Mouse (Mus musculus) small intestine, adult 2 months (tissue): Measurements from ENCODE around the gene Dock1. TPM values are rescaled to one million over a fixed set of nuclear protein-coding genes. Genes with fewer than 3 reads are reported as not detected.

Experiments
- H3K27ac ChIP-seq: fragments of 200-500 bp; 2 replicates; pipeline ENCODE4 v1.5.1; 2012; ENCODE audit warnings: low read depth, low read length, control low read depth, inconsistent platforms; ENCODE audit not compliant: insufficient read depth
- H3K27me3 ChIP-seq: fragments of 200-500 bp; 2 replicates; pipeline ENCODE4 v1.6.1; 2012; ENCODE audit warnings: mild to moderate bottlenecking, moderate library complexity, low read length, inconsistent platforms; ENCODE audit not compliant: control insufficient read depth, insufficient read depth
- H3K36me3 ChIP-seq: fragments of 200-500 bp; 2 replicates; pipeline ENCODE4 v1.6.1; 2012; ENCODE audit warnings: mild to moderate bottlenecking, low read length, control low read depth, inconsistent platforms; ENCODE audit not compliant: control insufficient read depth, insufficient read depth
- H3K4me1 ChIP-seq: fragments of 200-500 bp; 2 replicates; pipeline ENCODE4 v1.6.1; 2012; ENCODE audit warnings: low read length, inconsistent platforms, mixed read lengths; ENCODE audit not compliant: control insufficient read depth, insufficient read depth, insufficient read length
- H3K4me3 ChIP-seq: fragments of 200-500 bp; 2 replicates; pipeline ENCODE4 v1.5.1; 2012; ENCODE audit warnings: low read depth, mild to moderate bottlenecking, control low read depth, inconsistent platforms, low read length, moderate library complexity
- CTCF ChIP-seq: fragments of 200-500 bp; IDR thresholded peaks from 2 replicates; pipeline ENCODE4 v1.5.1; 2012; ENCODE audit warnings: low read depth, mild to moderate bottlenecking, control low read depth, inconsistent platforms, low read length, moderate library complexity, mixed read lengths; ENCODE audit not compliant: insufficient replicate concordance, insufficient read length; ENCODE audit errors: extremely low read depth
- POLR2A ChIP-seq: fragments of 200-500 bp; IDR thresholded peaks from 2 replicates; pipeline ENCODE4 v1.6.1; 2012; ENCODE audit warnings: low read depth, mild to moderate bottlenecking, control low read depth, inconsistent platforms, low read length, moderate library complexity
- WGBS: fragments of 180-500 bp; shearing (Covaris S2); methylation state at CpG from one replicate; pipeline ENCODE4 v1.1.7; 2018; 5-methylcytosine and 5-hydroxymethylcytosine counted together
- polyA plus RNA-seq: library from polyadenylated mRNA; depleted of rRNA; stranded (reverse); fragments of >200 nt; gene quantifications from 2 replicates; pipeline ENCODE4 v1.2.3, GENCODE M21; 2012

Dock1 gene
- polyA plus RNA-seq, 1 experiment, result 3.8 TPM

- Histone ChIP-seq H3K27ac (no peak overlapping the region), H3K36me3 (peaks cover 17% of the 10 kb centered on the region), H3K27me3 (no peaks in the 10 kb centered on the region), H3K4me1 (no peaks in the 10 kb centered on the region), H3K4me3 (no peak overlapping the region)
- TF ChIP-seq CTCF (no peak), POLR2A (no peak)
- 85% methylated on average over 4 of the region's 4 CpGs for WGBS
These were observed 134.0 kb downstream of the Dock1 start for GRCm38 (mm10) chr7:134804422-134804821.

GRCm38 (mm10) chr7:134806799-134807198, 136.3 kb downstream of the Dock1 start:
- Histone ChIP-seq H3K36me3 (peaks cover 24% of the 10 kb centered on the region), H3K4me1 (no peaks in the 10 kb centered on the region), H3K4me3 (no peak overlapping the region), H3K27me3 (no peaks in the 10 kb centered on the region), H3K27ac (no peak overlapping the region)
- 92% methylated on average over 6 of the region's 6 CpGs for WGBS
- TF ChIP-seq POLR2A (no peak), CTCF (no peak)

- WGBS, result 89% methylated on average over 2 of the region's 2 CpGs
- H3K36me3 ChIP-seq, result peaks cover 24% of the 10 kb centered on the region
- TF ChIP-seq POLR2A, result no peak
- no peak for TF ChIP-seq CTCF
- H3K4me3 ChIP-seq, result no peak overlapping the region
- no peak overlapping the region for H3K27ac ChIP-seq
- no peaks in the 10 kb centered on the region for H3K27me3 ChIP-seq
- H3K4me1 ChIP-seq, result no peaks in the 10 kb centered on the region
These were observed 138.0 kb downstream of the Dock1 start for GRCm38 (mm10) chr7:134808406-134808805.

- TF ChIP-seq CTCF (no peak), POLR2A (no peak)
- WGBS, result 97% methylated on average over 6 of the region's 6 CpGs
- Histone ChIP-seq H3K27ac (no peak overlapping the region), H3K4me1 (no peaks in the 10 kb centered on the region), H3K27me3 (no peaks in the 10 kb centered on the region), H3K4me3 (no peak overlapping the region), H3K36me3 (peaks cover 25% of the 10 kb centered on the region)
These were observed 139.0 kb downstream of the Dock1 start for GRCm38 (mm10) chr7:134809241-134809975.

GRCm38 (mm10) chr7:134818471-134818870, 148.0 kb downstream of the Dock1 start:
- 96% methylated on average over 5 of the region's 5 CpGs for WGBS
- TF ChIP-seq POLR2A (no peak), CTCF (no peak)

GRCm38 (mm10) chr7:134821264-134821663, 150.8 kb downstream of the Dock1 start:
- H3K4me1 ChIP-seq, result no peaks in the 10 kb centered on the region
- no peak overlapping the region for H3K27ac ChIP-seq
- TF ChIP-seq CTCF (no peak), POLR2A (no peak)
- H3K4me3 ChIP-seq, result no peak overlapping the region
- no peaks in the 10 kb centered on the region for H3K27me3 ChIP-seq
- no peaks in the 10 kb centered on the region for H3K36me3 ChIP-seq
- 64% methylated on average over 1 of the region's 1 CpGs for WGBS

More at GRCm38 (mm10) chr7:134818471-134818870, 148.0 kb downstream of the Dock1 start:
- Histone ChIP-seq H3K36me3 (peaks cover 4% of the 10 kb centered on the region), H3K4me1 (no peaks in the 10 kb centered on the region), H3K27ac (no peak overlapping the region), H3K27me3 (no peaks in the 10 kb centered on the region), H3K4me3 (no peak overlapping the region)

GRCm38 (mm10) chr7:134822006-134822405, 151.6 kb downstream of the Dock1 start:
- WGBS, result 78% methylated on average over 3 of the region's 3 CpGs
- Histone ChIP-seq H3K27me3 (no peaks in the 10 kb centered on the region), H3K27ac (no peak overlapping the region), H3K4me3 (no peak overlapping the region), H3K36me3 (no peaks in the 10 kb centered on the region), H3K4me1 (no peaks in the 10 kb centered on the region)
- TF ChIP-seq POLR2A (no peak), CTCF (no peak)

- no peaks in the 10 kb centered on the region for H3K36me3 ChIP-seq
- 73% methylated on average over 4 of the region's 4 CpGs for WGBS
- H3K4me3 ChIP-seq, result no peak overlapping the region
- no peaks in the 10 kb centered on the region for H3K4me1 ChIP-seq
- no peak for TF ChIP-seq CTCF
- no peak for TF ChIP-seq POLR2A
- H3K27ac ChIP-seq, result no peak overlapping the region
- H3K27me3 ChIP-seq, result no peaks in the 10 kb centered on the region
These were observed 153.4 kb downstream of the Dock1 start for GRCm38 (mm10) chr7:134823891-134824290.
